Mouse (Mus musculus) CH12F3 (cell line): ENCODE measurements around the gene Arhgef5.
"Not testable (repeated sequence)": the region's sequence is repeated elsewhere in the genome, so short reads cannot be mapped to it uniquely, and the experiment has no call there.

ENCODE experiments used
- in situ Hi-C: fragments of 300-500 bp; cut with MboI; formaldehyde crosslinking; loops from 2 replicates; pipeline ENCODE4 v1.14.3; 2020; ENCODE audit warnings: low sequenced_read_pairs

Gene Arhgef5

DNA sequence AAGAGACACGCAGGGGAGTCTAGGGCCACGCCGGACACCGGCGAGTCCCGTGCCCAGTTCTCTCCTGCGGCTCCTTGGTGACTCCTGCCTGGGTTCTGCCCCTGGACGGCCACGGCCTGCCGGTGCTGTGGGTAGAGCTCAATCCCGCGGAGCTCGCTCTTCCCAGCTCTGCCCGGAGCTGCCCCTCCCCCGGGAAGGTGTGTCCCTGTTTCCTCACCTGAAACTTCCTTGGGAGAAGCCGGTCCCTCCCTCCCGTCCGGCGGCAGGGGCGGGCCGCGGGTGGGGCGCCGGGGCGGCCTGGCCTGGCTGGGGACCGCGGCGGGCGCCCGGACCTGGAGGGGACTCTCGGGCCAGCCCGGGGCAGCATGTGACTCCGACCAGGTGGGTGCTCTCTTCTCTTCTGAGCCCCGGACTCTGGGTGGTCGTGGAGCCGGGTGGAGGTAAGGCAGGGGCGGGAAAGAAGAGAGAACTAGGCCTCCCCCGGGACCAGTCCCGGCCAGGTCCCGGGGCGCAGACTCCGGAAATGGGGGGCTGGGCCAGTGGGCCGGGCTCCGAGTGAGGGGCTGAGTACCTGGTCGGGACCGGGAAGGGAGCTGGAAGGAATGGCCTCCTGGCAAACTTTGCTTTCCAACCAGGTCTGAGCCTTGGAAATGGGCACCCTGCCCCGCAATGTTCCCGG is at the start of gene Arhgef5:
Gene Arhgef5 (plus strand): TSS at position 220 of the 679 bp plus-strand sequence.
- in situ Hi-C loops = no loop called here

- in situ Hi-C loops = not testable (repeated sequence)
These were observed 34.1 kb upstream of the Arhgef5 start, which contains the start of gene Olfr47 for GRCm38 (mm10) chr6:43231255-43231654. Gene Olfr47, plus strand, starts transcription at chr6:43231529.

DNA sequence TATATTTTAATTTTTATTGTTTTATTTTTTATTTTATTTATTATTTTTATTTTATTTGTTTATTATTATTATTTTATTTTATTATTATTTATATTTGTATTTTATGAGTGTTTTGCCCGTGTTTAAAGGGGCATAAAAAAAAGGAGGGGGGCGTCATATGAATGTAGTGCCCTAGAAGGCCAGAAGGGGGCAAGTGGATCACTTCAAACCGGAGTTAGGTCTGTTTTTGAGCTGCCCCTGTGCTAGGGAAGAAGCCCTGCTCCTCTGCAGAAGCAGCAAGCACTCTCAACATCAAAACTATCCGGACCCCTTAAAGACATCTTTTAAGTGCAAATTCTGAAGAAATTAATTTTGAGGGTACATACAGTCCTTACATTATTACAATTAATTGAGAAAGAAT is 23.3 kb upstream of the Arhgef5 start:
- in situ Hi-C loops = no loop called here

- in situ Hi-C loops = no loop called here
These were observed 18.0 kb upstream of the Arhgef5 start for GRCm38 (mm10) chr6:43247396-43247795.

- in situ Hi-C loops = no loop called here
These were observed 12.4 kb upstream of the Arhgef5 start for GRCm38 (mm10) chr6:43252994-43253393.

DNA sequence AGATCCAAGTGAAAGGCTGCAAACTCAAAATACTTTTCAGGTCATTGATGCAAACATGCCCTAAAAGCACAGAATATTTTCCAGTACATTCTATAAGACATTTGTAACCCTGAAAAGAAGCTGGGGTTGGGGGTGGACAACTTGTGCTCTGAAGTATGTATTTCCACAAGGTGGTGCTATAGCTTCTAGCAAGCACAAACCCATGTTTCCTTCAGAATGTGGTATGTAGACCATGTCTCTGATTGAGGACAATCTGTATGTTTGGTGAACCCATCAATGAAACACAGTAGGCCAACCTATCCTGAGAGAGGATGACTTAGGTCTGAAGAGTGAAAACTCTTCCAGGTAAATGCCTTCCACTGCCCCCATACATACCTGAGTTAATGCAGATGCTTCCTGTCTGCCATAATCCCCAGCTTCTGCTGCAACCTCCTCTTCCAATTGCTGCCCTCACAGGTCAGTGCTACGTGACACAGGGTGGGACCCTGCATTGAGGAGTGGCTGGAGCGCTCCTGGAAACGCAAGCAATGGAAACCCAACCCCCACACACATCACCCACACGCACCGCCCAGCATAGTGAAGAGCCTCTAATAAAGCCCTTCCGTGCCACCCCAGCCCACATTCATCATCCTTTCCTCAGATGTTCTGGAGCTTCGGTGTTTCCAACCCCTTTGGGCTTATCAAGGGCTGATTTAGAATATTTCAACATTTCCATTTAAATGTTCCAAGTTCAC is 11.0 kb upstream of the Arhgef5 start:
- in situ Hi-C loops = no loop called here

GRCm38 (mm10) chr6:43260756-43261155 is 4.6 kb upstream of the Arhgef5 start:
- in situ Hi-C loops = no loop called here

- in situ Hi-C loops = no loop called here
These were observed 974 bp downstream of the Arhgef5 start for GRCm38 (mm10) chr6:43266356-43266755.

DNA sequence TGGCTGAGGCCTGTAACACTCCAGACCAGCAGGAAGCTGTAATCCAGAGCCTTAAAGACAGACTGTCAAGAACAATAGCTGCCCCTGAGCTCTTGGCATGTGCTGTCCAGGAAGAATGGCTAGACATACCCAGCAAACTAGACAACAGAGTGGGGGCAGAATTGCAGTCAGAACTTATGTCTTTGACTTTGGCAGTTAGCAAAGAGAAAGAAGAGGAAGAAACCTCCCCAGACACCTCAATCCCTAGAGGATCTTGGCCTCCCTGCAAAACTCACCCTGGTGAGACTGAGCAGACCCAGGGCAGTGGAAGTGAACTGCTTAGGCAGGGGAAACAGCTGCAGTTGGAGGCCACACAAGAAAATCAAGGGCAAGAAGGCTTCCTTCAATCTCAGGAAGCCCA is 7.2 kb downstream of the Arhgef5 start:
- in situ Hi-C loops = no loop called here

DNA sequence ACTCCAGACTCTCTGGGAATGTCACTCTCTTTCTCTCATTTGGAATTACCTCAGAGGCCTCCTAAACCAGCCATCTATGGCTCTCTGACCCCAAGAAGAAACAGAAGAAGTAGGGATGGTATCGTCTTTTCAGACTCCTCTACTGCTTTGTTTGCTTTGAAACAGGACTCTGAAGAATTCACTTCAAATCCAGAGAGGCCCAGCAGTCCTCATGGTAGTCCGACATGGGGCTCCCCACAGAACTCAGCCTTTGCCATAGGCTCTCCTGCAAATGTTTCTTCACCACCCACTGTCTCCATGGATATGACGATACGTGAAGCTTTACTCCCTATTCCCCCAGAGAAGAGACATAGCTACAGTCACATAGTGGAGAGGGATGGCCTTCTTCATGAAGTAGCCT is 8.7 kb downstream of the Arhgef5 start:
- in situ Hi-C loops = no loop called here

- in situ Hi-C loops = no loop called here
These were observed 12.9 kb downstream of the Arhgef5 start for GRCm38 (mm10) chr6:43278247-43278646.

GRCm38 (mm10) chr6:43280481-43280880 is 15.1 kb downstream of the Arhgef5 start:
- in situ Hi-C loops = no loop called here

DNA sequence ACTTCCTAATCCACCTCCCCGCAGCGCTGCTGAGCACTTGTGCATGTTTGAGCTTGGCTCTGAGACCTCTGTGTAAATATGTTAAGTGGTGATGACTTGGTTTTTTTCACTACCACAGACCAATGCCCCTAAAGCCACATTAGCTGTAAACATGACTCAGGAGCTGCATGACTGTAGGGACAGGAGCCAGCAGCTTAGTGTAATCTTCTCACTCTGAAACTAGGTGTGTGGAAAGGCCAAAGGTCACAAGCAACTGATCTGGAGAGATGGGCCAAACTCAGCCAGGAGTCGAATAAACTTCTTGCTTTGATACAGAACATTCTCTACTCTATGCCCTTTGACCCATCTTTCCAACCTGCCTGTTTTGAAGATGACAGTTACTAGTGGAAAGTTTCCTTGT is 26.7 kb downstream of the Arhgef5 start:
- in situ Hi-C loops = no loop called here

DNA sequence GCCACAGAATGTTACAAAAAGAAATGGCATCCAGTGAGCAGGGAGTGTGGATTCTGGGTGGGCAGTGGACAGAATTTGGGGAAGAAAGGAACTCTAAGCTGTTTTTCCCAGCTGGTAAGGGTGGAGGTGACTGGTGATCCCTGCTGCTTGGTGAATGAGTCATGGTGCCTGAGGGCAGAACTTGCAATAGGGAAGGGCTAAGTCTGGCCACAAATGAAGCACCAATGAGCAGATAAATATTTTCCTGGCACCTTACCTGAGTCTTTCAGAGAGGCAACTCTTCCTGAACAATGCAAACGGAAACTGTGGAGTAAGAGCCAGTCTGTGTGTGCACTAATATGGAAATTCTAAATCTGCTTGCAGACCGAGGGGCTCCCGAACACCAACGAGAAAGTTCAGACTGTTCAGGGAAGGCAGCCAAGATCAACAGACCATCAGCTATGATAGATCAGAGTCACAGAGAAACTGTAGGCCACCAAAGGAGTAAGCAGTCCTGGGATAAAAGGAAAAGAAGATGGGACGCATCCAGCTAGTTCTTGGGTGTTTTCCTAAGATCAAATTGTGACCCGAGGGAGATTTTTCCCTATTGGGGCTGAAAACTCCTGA is 27.2 kb downstream of the Arhgef5 start:
- in situ Hi-C loops = no loop called here

- in situ Hi-C loops = no loop called here
These were observed 27.8 kb downstream of the Arhgef5 start for GRCm38 (mm10) chr6:43293175-43293574.

- in situ Hi-C loops = no loop called here
These were observed 30.5 kb downstream of the Arhgef5 start for GRCm38 (mm10) chr6:43295908-43296307.

GRCm38 (mm10) chr6:43296798-43297507 is 31.6 kb downstream of the Arhgef5 start:
- in situ Hi-C loops = no loop called here

DNA sequence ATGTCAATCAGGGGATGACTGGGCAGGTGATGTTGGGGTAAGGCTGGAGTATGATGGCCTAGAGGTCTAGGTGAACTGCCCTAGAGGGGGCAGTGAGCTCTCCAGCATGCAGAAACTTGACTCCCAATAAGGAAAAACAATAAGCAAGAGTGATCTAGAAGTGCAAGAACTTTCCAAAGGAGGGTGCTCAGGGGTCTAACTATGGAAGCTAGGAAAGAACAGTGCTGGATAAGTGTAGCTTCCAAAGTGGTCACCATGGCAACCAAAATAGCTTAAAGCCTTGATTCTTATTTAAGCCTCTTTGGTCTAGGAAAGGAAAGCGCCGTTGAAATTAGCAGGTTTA is 32.1 kb downstream of the Arhgef5 start:
- in situ Hi-C loops = no loop called here

DNA sequence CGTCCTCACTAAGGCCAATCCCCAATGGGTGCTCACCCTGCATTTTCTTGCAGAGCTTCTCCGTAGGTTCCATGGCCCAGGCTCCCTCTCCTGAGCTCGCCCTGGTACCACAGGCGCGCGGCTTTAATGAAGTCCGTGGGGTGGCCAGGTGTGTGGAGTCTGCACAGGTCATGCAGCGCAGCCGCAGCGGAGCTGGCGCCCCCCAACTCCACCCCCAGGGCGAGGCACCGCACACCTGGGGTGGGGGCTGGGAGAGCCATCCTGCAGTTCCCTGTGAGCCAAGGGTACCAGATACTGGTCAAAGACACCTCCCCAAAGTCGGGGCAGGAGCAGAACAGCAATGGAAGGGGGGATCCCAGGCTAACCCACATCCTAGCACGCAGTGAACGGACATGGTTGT is 44.1 kb downstream of the Arhgef5 start, which contains the start of gene Nobox:
Gene Nobox (minus strand): TSS at position 101 of the 400 bp plus-strand sequence.
- in situ Hi-C loops = no loop called here

GRCm38 (mm10) chr6:43310071-43310470 is 44.7 kb downstream of the Arhgef5 start:
- in situ Hi-C loops = no loop called here

DNA sequence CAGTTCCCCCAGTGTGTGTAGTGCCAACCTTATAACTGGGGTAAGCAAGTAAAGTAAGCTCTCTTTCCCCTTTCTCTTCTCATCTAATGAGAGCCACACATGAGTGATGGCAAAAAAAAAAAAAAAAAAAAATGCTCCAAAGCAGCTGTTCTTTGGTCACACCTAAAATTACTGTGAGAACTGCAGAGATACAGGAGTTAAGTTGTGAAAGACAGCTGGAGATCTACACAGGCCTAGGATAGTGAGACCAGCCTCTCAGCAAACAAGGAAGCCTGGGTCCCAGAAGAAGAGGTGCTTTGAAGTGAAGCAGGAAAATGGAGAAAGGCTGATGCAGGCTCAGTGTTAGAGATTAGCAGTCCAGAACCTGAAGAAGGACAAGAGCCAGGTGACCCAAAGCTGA is 47.2 kb downstream of the Arhgef5 start:
- in situ Hi-C loops = no loop called here
